Mouse (Mus musculus): ENCODE results near the gene 2310039H08Rik. TPM values are rescaled to one million over a fixed set of nuclear protein-coding genes. Genes with fewer than 3 reads are reported as not detected.
A peak's percentile ranks its signal among the peaks of the same experiment; 100 is the strongest.

The 2310039H08Rik gene
- polyA plus RNA-seq, 1 experiment from 2014 or later: 56.7 TPM

DNA sequence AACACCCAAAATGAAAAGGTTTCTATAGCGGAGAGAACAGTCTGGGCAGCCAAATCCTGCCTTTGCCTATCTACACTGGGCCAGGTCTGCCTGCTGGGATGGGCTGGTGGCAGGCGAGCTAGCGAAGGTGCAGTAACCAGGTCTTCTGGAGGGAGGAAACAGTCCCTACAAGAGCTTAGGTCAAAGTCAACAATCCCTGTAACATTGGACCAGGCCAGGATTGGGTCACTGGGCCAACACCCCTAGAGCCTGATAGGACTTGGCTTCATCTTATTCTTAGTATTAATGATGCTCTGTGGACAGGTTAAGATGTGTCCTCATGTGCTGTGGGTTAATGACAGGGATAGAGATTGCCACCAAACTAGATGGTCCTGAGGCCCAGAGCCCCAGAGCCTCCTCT, 38.4 kb upstream of the 2310039H08Rik start:
- 96% methylated on average over 3 of the region's 3 CpGs for WGBS
- no peak overlapping the region for H3K9ac ChIP-seq (replicated peaks; ENCODE audit: low read length)

DNA sequence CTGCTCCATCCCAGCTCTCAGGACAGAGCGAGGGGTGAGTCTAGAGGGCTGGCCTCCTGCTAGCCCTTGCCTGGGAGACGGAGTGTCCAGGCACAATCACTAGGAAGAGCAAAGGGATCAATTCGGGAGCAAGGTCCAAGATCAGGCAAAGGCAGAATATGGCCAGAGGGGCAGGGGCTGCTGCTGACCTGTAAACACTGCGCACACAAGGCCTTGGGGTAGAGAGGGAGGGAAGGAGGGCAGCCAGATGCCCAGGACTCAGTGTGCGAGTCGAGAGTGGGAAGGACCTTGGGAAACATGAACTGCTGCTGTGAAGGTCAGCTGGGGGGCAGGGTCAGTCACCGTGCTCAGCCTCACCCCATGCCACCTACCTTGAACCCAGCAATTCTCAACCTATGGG, 37.1 kb upstream of the 2310039H08Rik start:
- Histone ChIP-seq H3K27me3 (ENCODE audit: control insufficient read depth, insufficient read depth, low read length) (no peaks in the 10 kb centered on the region), H3K27ac (replicated peaks; ENCODE audit: low read depth, low read length) (no peak overlapping the region), H3K4me1 (ENCODE audit: control insufficient read depth, insufficient read depth, low read length) (no peaks in the 10 kb centered on the region), H3K9me3 (ENCODE audit: control insufficient read depth, low read length) (no peaks in the 10 kb centered on the region), H3K4me3 (replicated peaks; ENCODE audit: low read depth, low read length) (no peak overlapping the region), H3K36me3 (ENCODE audit: control insufficient read depth, insufficient read depth, low read length) (peaks cover 26% of the 10 kb centered on the region), H3K4me2 (ENCODE audit: low read length) (no peak overlapping the region), H3K9ac (replicated peaks; ENCODE audit: low read length) (no peak overlapping the region)
- DNase-seq (no peak), ATAC-seq (ENCODE audit: low FRiP score, low TSS enrichment) (no peak)
- WGBS: 88% methylated on average over 7 of the region's 7 CpGs

More for the DNA sequence above, 38.4 kb upstream of the 2310039H08Rik start:
- no peaks in the 10 kb centered on the region for H3K9me3 ChIP-seq (ENCODE audit: control insufficient read depth, low read length)
- H3K4me3 ChIP-seq (replicated peaks; ENCODE audit: low read depth, low read length): no peak overlapping the region
- H3K27me3 ChIP-seq (ENCODE audit: control insufficient read depth, insufficient read depth, low read length): no peaks in the 10 kb centered on the region
- H3K27ac ChIP-seq (replicated peaks; ENCODE audit: low read depth, low read length): no peak overlapping the region
- no peak overlapping the region for H3K4me2 ChIP-seq (ENCODE audit: low read length)
- H3K36me3 ChIP-seq (ENCODE audit: control insufficient read depth, insufficient read depth, low read length): peaks cover 26% of the 10 kb centered on the region
- ATAC-seq (ENCODE audit: low FRiP score, low TSS enrichment): no peak
- no peaks in the 10 kb centered on the region for H3K4me1 ChIP-seq (ENCODE audit: control insufficient read depth, insufficient read depth, low read length)
- no peak for DNase-seq

DNA sequence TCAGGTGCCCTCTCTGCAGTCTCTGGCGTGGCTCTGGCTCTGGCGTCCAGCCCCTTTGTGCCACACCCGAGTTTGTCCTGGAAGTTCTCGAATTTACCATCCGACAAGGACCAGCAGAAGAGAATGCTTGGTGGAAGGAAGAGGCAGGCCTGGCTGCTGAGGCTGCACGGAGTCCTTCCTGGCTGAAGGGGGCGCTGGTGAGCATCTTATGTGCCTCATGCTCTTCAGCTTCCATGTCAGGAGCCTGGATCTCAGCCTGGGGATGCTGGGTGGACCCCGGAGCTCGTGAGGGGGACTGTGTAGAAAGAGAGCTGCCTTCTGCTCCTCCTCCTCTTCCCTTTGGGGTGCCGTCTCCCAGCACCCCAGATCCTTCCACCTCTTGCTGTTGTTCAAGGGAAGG, 36.3 kb upstream of the 2310039H08Rik start:
- no peaks in the 10 kb centered on the region for H3K9me3 ChIP-seq (ENCODE audit: control insufficient read depth, low read length)
- H3K4me1 ChIP-seq (ENCODE audit: control insufficient read depth, insufficient read depth, low read length): no peaks in the 10 kb centered on the region
- 71% methylated on average over 10 of the region's 10 CpGs for WGBS
- H3K27me3 ChIP-seq (ENCODE audit: control insufficient read depth, insufficient read depth, low read length): no peaks in the 10 kb centered on the region
- no peak overlapping the region for H3K4me3 ChIP-seq (replicated peaks; ENCODE audit: low read depth, low read length)
- H3K9ac ChIP-seq (replicated peaks; ENCODE audit: low read length): no peak overlapping the region
- H3K4me2 ChIP-seq (ENCODE audit: low read length): no peak overlapping the region
- ATAC-seq (ENCODE audit: low FRiP score, low TSS enrichment) (no peak), DNase-seq (peak; percentile 21)
- no peak overlapping the region for H3K27ac ChIP-seq (replicated peaks; ENCODE audit: low read depth, low read length)
- H3K36me3 ChIP-seq (ENCODE audit: control insufficient read depth, insufficient read depth, low read length): peaks cover 26% of the 10 kb centered on the region

DNA sequence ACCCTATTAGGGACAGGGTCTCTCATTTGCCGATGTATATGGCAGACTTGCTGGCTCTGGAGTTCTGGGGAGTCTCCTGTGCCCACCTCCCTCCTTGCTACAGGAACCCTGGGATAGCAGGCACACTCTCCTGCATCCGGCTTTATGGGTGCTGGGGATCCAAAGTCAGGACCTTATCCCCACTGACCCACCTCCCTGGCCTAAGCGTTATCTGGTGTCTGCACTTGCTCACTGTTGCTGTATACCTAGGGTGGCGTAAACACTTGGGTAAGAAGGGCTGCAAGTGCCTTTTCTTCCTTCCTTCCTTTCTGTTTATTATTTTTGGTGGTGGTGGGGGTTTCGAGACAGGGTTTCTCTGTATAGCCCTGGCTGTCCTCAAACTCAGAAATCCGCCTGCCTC, 31.1 kb upstream of the 2310039H08Rik start:
- Histone ChIP-seq H3K9ac (replicated peaks; ENCODE audit: low read length) (no peak overlapping the region), H3K4me2 (ENCODE audit: low read length) (no peak overlapping the region), H3K4me3 (replicated peaks; ENCODE audit: low read depth, low read length) (no peak overlapping the region), H3K27ac (replicated peaks; ENCODE audit: low read depth, low read length) (no peak overlapping the region), H3K36me3 (ENCODE audit: control insufficient read depth, insufficient read depth, low read length) (peaks cover 26% of the 10 kb centered on the region), H3K27me3 (ENCODE audit: control insufficient read depth, insufficient read depth, low read length) (no peaks in the 10 kb centered on the region), H3K9me3 (ENCODE audit: control insufficient read depth, low read length) (no peaks in the 10 kb centered on the region), H3K4me1 (ENCODE audit: control insufficient read depth, insufficient read depth, low read length) (no peaks in the 10 kb centered on the region)
- ATAC-seq (ENCODE audit: low FRiP score, low TSS enrichment) (no peak), DNase-seq (no peak)
- WGBS: 96% methylated on average over 6 of the region's 6 CpGs

DNA sequence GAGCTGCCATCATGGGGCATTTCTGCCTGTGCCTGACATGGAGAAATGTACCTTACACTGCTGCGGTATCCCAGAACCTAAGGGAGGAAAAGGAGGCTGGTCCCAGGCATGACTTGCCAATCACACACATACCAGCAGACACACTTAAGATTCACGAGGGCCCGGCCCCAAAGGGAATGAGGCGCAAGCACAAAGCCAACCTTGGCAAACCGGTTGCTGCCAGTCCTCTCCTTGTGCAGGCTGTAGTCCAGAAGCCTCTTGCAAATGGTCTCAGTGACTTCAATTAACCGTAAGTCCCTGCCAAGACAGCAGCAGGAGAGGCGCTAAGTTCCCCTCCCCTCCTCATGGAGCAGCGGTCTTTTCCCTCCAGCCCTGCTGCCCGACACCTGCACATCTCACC, 29.4 kb upstream of the 2310039H08Rik start:
- no peak for ATAC-seq (ENCODE audit: low FRiP score, low TSS enrichment)
- Histone ChIP-seq H3K4me1 (ENCODE audit: control insufficient read depth, insufficient read depth, low read length) (no peaks in the 10 kb centered on the region), H3K9me3 (ENCODE audit: control insufficient read depth, low read length) (no peaks in the 10 kb centered on the region), H3K27ac (replicated peaks; ENCODE audit: low read depth, low read length) (no peak overlapping the region), H3K4me2 (ENCODE audit: low read length) (no peak overlapping the region), H3K27me3 (ENCODE audit: control insufficient read depth, insufficient read depth, low read length) (no peaks in the 10 kb centered on the region), H3K9ac (replicated peaks; ENCODE audit: low read length) (no peak overlapping the region), H3K4me3 (replicated peaks; ENCODE audit: low read depth, low read length) (no peak overlapping the region), H3K36me3 (ENCODE audit: control insufficient read depth, insufficient read depth, low read length) (peaks cover 32% of the 10 kb centered on the region)
- DNase-seq: no peak
- WGBS: 88% methylated on average over 9 of the region's 9 CpGs

DNA sequence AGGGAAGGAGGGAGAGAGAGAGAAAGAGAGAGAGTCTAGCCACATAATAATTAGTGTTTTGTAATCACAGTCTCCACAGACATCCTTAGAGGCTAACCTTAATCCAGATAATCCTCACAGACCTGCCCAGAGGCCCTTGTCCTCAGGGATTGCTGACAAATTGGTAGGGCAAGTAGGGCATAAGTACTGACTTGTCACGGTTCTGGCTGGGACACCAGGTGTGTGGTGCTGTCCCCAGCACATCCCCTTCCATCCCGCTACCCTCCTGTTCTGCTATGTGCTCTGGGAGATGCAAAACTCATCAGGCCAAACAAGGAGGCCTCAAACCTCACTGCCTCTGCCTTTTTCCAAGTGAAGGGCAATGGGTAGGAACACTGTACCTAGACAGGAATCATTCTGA, 26.9 kb upstream of the 2310039H08Rik start:
- no peaks in the 10 kb centered on the region for H3K9me3 ChIP-seq (ENCODE audit: control insufficient read depth, low read length)
- no peak overlapping the region for H3K27ac ChIP-seq (replicated peaks; ENCODE audit: low read depth, low read length)
- 69% methylated on average over 2 of the region's 2 CpGs for WGBS
- H3K27me3 ChIP-seq (ENCODE audit: control insufficient read depth, insufficient read depth, low read length): no peaks in the 10 kb centered on the region
- H3K4me3 ChIP-seq (replicated peaks; ENCODE audit: low read depth, low read length): no peak overlapping the region
- no peak overlapping the region for H3K4me2 ChIP-seq (ENCODE audit: low read length)
- no peaks in the 10 kb centered on the region; the same call in 1 of the 2 replicates for H3K4me1 ChIP-seq (ENCODE audit: control insufficient read depth, insufficient read depth, low read length)
- H3K36me3 ChIP-seq (ENCODE audit: control insufficient read depth, insufficient read depth, low read length): peaks cover 32% of the 10 kb centered on the region
- ATAC-seq (ENCODE audit: low FRiP score, low TSS enrichment) (no peak), DNase-seq (no peak)
- no peak overlapping the region for H3K9ac ChIP-seq (replicated peaks; ENCODE audit: low read length)

DNA sequence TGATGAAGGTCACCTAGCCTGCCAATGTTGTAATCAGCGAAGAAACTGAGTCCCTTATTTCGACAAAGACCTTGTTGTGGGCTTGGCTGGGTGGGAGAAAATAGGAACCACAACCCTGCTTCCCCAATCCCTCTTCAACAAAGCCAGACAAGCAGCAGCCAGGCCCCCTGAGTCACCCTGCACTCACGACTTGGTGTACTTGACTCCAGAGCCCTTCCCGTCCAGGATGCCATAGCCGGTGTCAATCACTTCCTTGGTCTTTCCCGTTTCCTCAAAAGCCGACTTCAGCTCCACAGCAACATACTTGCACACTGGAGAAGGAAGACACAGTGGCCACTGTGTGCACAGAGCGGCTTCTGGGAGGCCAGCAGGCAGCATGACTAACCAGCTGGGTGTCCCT, 25.2 kb upstream of the 2310039H08Rik start:
- WGBS: 89% methylated on average over 8 of the region's 8 CpGs
- Histone ChIP-seq H3K27me3 (ENCODE audit: control insufficient read depth, insufficient read depth, low read length) (no peaks in the 10 kb centered on the region), H3K9me3 (ENCODE audit: control insufficient read depth, low read length) (no peaks in the 10 kb centered on the region), H3K27ac (replicated peaks; ENCODE audit: low read depth, low read length) (no peak overlapping the region), H3K36me3 (ENCODE audit: control insufficient read depth, insufficient read depth, low read length) (peaks cover 30% of the 10 kb centered on the region), H3K4me2 (ENCODE audit: low read length) (no peak overlapping the region), H3K9ac (replicated peaks; ENCODE audit: low read length) (no peak overlapping the region), H3K4me1 (ENCODE audit: control insufficient read depth, insufficient read depth, low read length) (peaks cover 9% of the 10 kb centered on the region), H3K4me3 (replicated peaks; ENCODE audit: low read depth, low read length) (no peak overlapping the region)
- no peak for DNase-seq
- no peak for ATAC-seq (ENCODE audit: low FRiP score, low TSS enrichment)

DNA sequence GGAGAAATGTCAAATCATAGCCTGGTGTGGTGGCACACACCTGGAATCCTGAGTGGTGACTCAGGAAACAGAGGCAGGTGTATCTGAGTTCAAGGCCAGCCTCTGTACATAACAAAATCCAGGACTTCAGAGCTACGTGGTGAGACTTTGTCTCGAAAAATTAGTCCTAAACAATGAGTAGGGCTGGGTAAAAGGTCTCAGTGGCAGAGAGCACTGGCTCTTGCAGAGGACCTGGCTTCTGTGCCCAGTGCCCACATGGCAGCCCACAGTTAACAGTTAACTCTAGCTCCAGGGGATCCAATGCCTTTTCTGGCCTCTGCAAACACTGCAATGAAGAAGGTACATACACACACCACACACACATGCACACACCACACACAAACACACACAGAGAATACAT, 24.6 kb upstream of the 2310039H08Rik start:
- no peak overlapping the region for H3K27ac ChIP-seq (replicated peaks; ENCODE audit: low read depth, low read length)
- no peak overlapping the region for H3K4me3 ChIP-seq (replicated peaks; ENCODE audit: low read depth, low read length)
- DNase-seq: no peak
- H3K4me1 ChIP-seq (ENCODE audit: control insufficient read depth, insufficient read depth, low read length): peaks cover 12% of the 10 kb centered on the region
- H3K9ac ChIP-seq (replicated peaks; ENCODE audit: low read length): no peak overlapping the region
- WGBS: 92% methylated on average over 2 of the region's 2 CpGs
- H3K27me3 ChIP-seq (ENCODE audit: control insufficient read depth, insufficient read depth, low read length): no peaks in the 10 kb centered on the region
- ATAC-seq (ENCODE audit: low FRiP score, low TSS enrichment): no peak
- H3K9me3 ChIP-seq (ENCODE audit: control insufficient read depth, low read length): no peaks in the 10 kb centered on the region
- H3K4me2 ChIP-seq (ENCODE audit: low read length): no peak overlapping the region
- peaks cover 24% of the 10 kb centered on the region for H3K36me3 ChIP-seq (ENCODE audit: control insufficient read depth, insufficient read depth, low read length)

DNA sequence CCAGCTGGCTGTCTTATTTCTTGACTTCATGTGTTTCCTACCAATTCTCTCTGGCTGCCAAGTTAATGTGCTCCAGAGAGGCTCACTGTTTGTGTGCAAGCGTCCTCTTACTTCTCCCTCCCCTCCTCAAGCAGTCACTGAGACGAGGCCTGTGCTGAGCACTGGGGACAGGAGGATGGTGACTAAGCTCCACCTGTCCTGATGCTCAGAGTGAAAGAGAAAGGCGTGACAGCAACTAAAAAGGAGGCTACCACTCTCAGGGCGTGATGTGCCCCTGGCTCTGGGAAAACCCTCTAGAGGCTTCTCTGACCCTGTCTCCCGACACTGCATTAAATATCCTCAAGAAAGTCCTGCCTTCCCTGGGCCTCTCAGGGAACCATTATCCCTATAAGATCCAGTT, 23.2 kb upstream of the 2310039H08Rik start:
- no peak overlapping the region for H3K9ac ChIP-seq (replicated peaks; ENCODE audit: low read length)
- peaks cover 16% of the 10 kb centered on the region; the same call in 1 of the 2 replicates for H3K36me3 ChIP-seq (ENCODE audit: control insufficient read depth, insufficient read depth, low read length)
- H3K4me1 ChIP-seq (ENCODE audit: control insufficient read depth, insufficient read depth, low read length): peaks cover 12% of the 10 kb centered on the region
- 92% methylated on average over 5 of the region's 5 CpGs for WGBS
- ATAC-seq (ENCODE audit: low FRiP score, low TSS enrichment): no peak
- H3K4me3 ChIP-seq (replicated peaks; ENCODE audit: low read depth, low read length): no peak overlapping the region
- H3K27ac ChIP-seq (replicated peaks; ENCODE audit: low read depth, low read length): no peak overlapping the region
- no peaks in the 10 kb centered on the region for H3K9me3 ChIP-seq (ENCODE audit: control insufficient read depth, low read length)
- no peak overlapping the region for H3K4me2 ChIP-seq (ENCODE audit: low read length)
- no peaks in the 10 kb centered on the region for H3K27me3 ChIP-seq (ENCODE audit: control insufficient read depth, insufficient read depth, low read length)
- DNase-seq: no peak

All from midbrain, embryonic 14.5 days (tissue).